Mouse (Mus musculus): ENCODE measurements around the gene Slc12a9. TPM values are rescaled to one million over a fixed set of nuclear protein-coding genes. Genes with fewer than 3 reads are reported as not detected.

Slc12a9 gene
- polyA plus RNA-seq, 1 experiment: 14.4 TPM

DNA sequence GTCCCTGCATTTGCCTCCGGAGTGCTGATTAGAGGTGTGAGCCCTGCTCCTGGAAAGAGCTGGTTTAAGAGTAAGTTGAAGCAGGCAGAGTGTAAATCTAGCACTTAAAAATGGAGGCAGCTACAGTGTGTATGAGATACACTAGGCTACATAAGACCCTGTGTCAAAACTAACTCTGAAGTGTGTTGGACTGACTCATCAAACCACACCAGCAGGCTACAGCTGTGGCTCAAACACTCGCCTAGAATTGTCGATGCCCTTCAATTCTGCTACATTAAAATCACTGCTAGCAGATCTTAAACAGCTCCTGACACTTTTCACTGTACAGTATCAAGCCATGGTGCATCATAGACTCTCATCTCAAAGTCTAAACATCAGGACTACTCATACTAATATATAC is 29.2 kb downstream of the Slc12a9 start:
- no peak overlapping the region for H3K27ac ChIP-seq (ENCODE audit: control insufficient read depth, insufficient read depth, low read depth, low read length, poor library complexity)
- TF ChIP-seq CTCF (IDR thresholded peaks at IDR 0.05; ENCODE audit: control insufficient read depth, insufficient read depth, low read length) (no peak), POLR2A (IDR thresholded peaks at IDR 0.05; ENCODE audit: borderline replicate concordance, control insufficient read depth, low read depth, low read length) (no peak)
- WGBS: 56% methylated on average over 3 of the region's 3 CpGs
- H3K4me1 ChIP-seq (ENCODE audit: control insufficient read depth, insufficient read depth, low read length): peaks cover 2% of the 10 kb centered on the region
- H3K4me3 ChIP-seq (replicated peaks; ENCODE audit: control insufficient read depth, low read depth, low read length): no peak overlapping the region

DNA sequence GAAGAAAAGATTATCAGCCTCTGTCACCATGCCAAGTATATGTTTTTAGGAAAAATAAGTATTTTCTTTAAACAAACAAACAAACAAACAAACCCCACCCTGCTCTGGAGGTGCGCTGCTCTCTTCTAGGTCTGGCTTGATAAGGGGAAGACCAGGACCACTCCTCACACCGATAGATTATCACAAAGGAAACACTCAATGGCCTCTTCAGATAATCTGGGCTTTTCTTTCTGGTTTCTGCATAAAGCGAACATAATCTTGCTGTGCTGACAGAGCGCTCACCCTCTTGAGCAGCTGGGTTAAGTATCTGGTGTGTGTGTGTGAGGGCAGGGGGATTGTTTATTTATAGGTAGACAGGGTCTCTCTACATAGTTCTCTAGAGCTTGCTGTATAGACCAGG is 29.8 kb downstream of the Slc12a9 start:
- Histone ChIP-seq H3K4me1 (ENCODE audit: control insufficient read depth, insufficient read depth, low read length) (peaks cover 2% of the 10 kb centered on the region), H3K4me3 (replicated peaks; ENCODE audit: control insufficient read depth, low read depth, low read length) (no peak overlapping the region), H3K27ac (ENCODE audit: control insufficient read depth, insufficient read depth, low read depth, low read length, poor library complexity) (no peak overlapping the region)
- WGBS: 58% methylated on average over 4 of the region's 4 CpGs
- no peak for TF ChIP-seq POLR2A (IDR thresholded peaks at IDR 0.05; ENCODE audit: borderline replicate concordance, control insufficient read depth, low read depth, low read length)
- no peak for TF ChIP-seq CTCF (IDR thresholded peaks at IDR 0.05; ENCODE audit: control insufficient read depth, insufficient read depth, low read length)

DNA sequence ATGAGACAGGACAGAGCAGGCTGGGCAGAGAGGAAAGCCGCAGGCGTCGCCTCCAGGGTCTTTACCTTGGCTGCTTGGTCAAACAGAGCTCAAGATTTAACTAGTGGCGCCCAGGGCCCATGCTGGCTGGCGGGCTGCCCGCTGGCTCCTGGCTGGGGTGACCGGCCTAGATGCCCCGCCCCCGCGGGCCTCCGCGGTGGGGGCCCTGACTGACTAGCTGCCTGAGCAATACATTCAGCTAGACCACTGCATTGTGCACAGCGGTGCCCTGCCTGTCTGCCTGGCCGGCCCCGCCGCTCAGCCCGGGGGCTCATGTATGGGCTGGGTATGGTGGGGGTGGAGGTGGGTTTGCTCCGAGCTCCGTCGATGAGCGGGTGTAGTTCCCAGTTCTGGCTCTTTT is 32.1 kb downstream of the Slc12a9 start:
- peaks cover under 1% of the 10 kb centered on the region for H3K4me1 ChIP-seq (ENCODE audit: control insufficient read depth, insufficient read depth, low read length)
- H3K27ac ChIP-seq (ENCODE audit: control insufficient read depth, insufficient read depth, low read depth, low read length, poor library complexity): no peak overlapping the region
- no peak overlapping the region for H3K4me3 ChIP-seq (replicated peaks; ENCODE audit: control insufficient read depth, low read depth, low read length)
- TF ChIP-seq CTCF (IDR thresholded peaks at IDR 0.05; ENCODE audit: control insufficient read depth, insufficient read depth, low read length) (no peak), POLR2A (IDR thresholded peaks at IDR 0.05; ENCODE audit: borderline replicate concordance, control insufficient read depth, low read depth, low read length) (no peak)
- 91% methylated on average over 21 of the region's 21 CpGs for WGBS

DNA sequence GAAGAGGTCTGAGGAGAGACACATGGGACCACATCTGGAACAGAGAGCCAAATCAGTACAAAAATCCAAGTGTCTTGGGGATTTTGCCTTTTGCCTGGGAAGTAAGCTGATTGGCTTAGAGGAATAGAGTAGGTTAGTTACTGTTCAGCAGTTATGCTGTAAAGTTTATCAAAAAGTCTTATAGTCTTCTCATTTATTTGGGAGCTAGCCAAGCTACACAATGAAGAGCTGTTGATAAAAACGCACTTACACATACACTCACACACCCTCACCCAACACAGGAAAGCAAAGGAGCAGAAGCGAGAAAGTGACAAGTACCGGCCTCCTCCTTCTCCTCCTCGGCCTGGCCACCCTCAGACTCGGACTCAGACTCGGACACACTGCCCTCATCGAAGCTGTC is 34.2 kb downstream of the Slc12a9 start:
- no peak overlapping the region for H3K4me3 ChIP-seq (replicated peaks; ENCODE audit: control insufficient read depth, low read depth, low read length)
- no peaks in the 10 kb centered on the region for H3K4me1 ChIP-seq (ENCODE audit: control insufficient read depth, insufficient read depth, low read length)
- TF ChIP-seq POLR2A (IDR thresholded peaks at IDR 0.05; ENCODE audit: borderline replicate concordance, control insufficient read depth, low read depth, low read length): no peak
- no peak for TF ChIP-seq CTCF (IDR thresholded peaks at IDR 0.05; ENCODE audit: control insufficient read depth, insufficient read depth, low read length)
- H3K27ac ChIP-seq (ENCODE audit: control insufficient read depth, insufficient read depth, low read depth, low read length, poor library complexity): no peak overlapping the region
- WGBS: 81% methylated on average over 7 of the region's 7 CpGs

DNA sequence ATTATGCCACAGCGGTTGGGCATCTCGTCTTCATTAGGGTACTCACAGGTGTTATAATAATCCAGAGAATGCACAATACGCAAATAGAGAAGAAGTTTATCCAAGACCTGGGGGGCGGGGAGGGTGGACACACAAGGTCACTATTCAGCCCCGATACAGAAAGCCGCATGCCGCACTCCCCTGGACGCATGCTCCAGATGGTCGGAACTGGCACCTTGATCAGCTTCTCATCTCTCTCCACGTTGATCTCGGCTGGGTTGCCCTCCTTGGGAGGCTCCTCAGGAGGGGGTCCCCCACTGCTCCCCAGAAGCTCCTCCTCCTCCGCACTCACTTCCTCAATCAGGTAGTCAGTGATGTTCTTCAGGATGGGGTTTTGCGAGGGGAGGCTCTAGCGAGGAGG is 36.3 kb downstream of the Slc12a9 start:
- WGBS: 89% methylated on average over 14 of the region's 14 CpGs

DNA sequence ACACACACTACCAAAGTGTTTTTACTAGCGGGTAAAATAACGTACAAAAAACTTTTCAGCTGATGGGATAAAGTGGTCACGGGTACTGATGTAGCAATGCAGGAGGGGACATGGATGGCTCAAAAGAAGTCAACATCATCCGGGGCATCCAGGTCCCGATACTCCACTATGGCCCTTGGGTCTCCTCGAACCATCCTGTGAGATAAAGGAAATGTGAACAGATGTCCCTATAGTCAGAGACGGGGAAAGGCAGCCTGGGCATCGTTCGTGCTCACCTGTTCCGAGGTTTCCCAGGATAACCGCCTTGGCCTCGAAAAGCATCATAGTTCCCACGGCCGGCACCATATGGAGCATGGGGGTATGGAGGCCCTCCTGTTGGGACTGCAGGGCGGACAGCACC is 37.7 kb downstream of the Slc12a9 start:
- no peaks in the 10 kb centered on the region for H3K4me1 ChIP-seq (ENCODE audit: control insufficient read depth, insufficient read depth, low read length)
- no peak overlapping the region for H3K27ac ChIP-seq (ENCODE audit: control insufficient read depth, insufficient read depth, low read depth, low read length, poor library complexity)
- no peak overlapping the region for H3K4me3 ChIP-seq (replicated peaks; ENCODE audit: control insufficient read depth, low read depth, low read length)
- TF ChIP-seq CTCF (IDR thresholded peaks at IDR 0.05; ENCODE audit: control insufficient read depth, insufficient read depth, low read length) (no peak), POLR2A (IDR thresholded peaks at IDR 0.05; ENCODE audit: borderline replicate concordance, control insufficient read depth, low read depth, low read length) (no peak)
- WGBS: 93% methylated on average over 15 of the region's 15 CpGs

More for the DNA sequence above, 36.3 kb downstream of the Slc12a9 start:
- TF ChIP-seq CTCF (IDR thresholded peaks at IDR 0.05; ENCODE audit: control insufficient read depth, insufficient read depth, low read length): no peak
- TF ChIP-seq POLR2A (IDR thresholded peaks at IDR 0.05; ENCODE audit: borderline replicate concordance, control insufficient read depth, low read depth, low read length): no peak
- H3K4me3 ChIP-seq (replicated peaks; ENCODE audit: control insufficient read depth, low read depth, low read length): no peak overlapping the region
- H3K4me1 ChIP-seq (ENCODE audit: control insufficient read depth, insufficient read depth, low read length): no peaks in the 10 kb centered on the region
- no peak overlapping the region for H3K27ac ChIP-seq (ENCODE audit: control insufficient read depth, insufficient read depth, low read depth, low read length, poor library complexity)

GRCm38 (mm10) chr5:137295296-137295695 is 38.1 kb downstream of the Slc12a9 start:
- Histone ChIP-seq H3K4me3 (replicated peaks; ENCODE audit: control insufficient read depth, low read depth, low read length) (no peak overlapping the region), H3K27ac (ENCODE audit: control insufficient read depth, insufficient read depth, low read depth, low read length, poor library complexity) (no peak overlapping the region; the same call in 1 of the 2 replicates), H3K4me1 (ENCODE audit: control insufficient read depth, insufficient read depth, low read length) (no peaks in the 10 kb centered on the region)
- no peak for TF ChIP-seq POLR2A (IDR thresholded peaks at IDR 0.05; ENCODE audit: borderline replicate concordance, control insufficient read depth, low read depth, low read length)
- no peak for TF ChIP-seq CTCF (IDR thresholded peaks at IDR 0.05; ENCODE audit: control insufficient read depth, insufficient read depth, low read length)
- 84% methylated on average over 9 of the region's 9 CpGs for WGBS

DNA sequence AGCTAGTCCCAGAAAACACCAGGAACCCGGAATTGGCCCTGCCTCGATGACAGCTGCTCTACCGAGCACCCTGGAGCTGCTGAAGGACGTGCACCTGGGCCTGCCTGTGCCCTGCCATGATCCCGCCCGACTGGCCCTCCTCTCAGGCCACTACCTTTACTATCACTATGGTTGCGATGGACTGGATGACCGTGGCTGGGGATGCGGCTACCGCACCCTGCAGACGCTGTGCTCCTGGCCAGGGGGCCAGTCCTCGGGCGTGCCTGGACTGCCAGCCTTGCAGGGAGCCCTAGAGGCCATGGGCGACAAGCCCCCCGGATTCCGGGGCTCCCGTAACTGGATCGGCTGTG is 38.7 kb downstream of the Slc12a9 start:
- peak overlapping the region; percentile 66 for H3K4me3 ChIP-seq (replicated peaks; ENCODE audit: control insufficient read depth, low read depth, low read length)
- no peak for TF ChIP-seq POLR2A (IDR thresholded peaks at IDR 0.05; ENCODE audit: borderline replicate concordance, control insufficient read depth, low read depth, low read length)
- no peak for TF ChIP-seq CTCF (IDR thresholded peaks at IDR 0.05; ENCODE audit: control insufficient read depth, insufficient read depth, low read length)
- no peaks in the 10 kb centered on the region for H3K4me1 ChIP-seq (ENCODE audit: control insufficient read depth, insufficient read depth, low read length)
- peak overlapping the region; percentile 51 for H3K27ac ChIP-seq (ENCODE audit: control insufficient read depth, insufficient read depth, low read depth, low read length, poor library complexity)
- WGBS: 20% methylated on average over 18 of the region's 18 CpGs
